Mouse (Mus musculus) heart, embryonic 13.5 days (tissue): ENCODE results near the gene Zfp597. TPM values are rescaled to one million over a fixed set of nuclear protein-coding genes. Genes with fewer than 3 reads are reported as not detected.

ENCODE experiments used
- ATAC-seq: fragments of 200-750 bp; cut with Nextera tagmentation; 2 replicates; pipeline ENCODE4 v1.8.0; 2017; ENCODE audit warnings: moderate TSS enrichment; ENCODE audit not compliant: insufficient number of reproducible peaks, low FRiP score, low TSS enrichment; ENCODE audit errors: extremely low read depth
- H3K27ac ChIP-seq: fragments of 300-500 bp; sonication (generic); replicated peaks from 2 replicates; pipeline ENCODE4 v1.5.1; 2015; ENCODE audit warnings: moderate library complexity, mild to moderate bottlenecking, inconsistent platforms
- H3K27me3 ChIP-seq: fragments of 300-500 bp; sonication (generic); replicated peaks from 2 replicates; pipeline ENCODE4 v1.6.1; 2015; ENCODE audit warnings: mild to moderate bottlenecking, inconsistent platforms
- H3K36me3 ChIP-seq: fragments of 300-500 bp; sonication (generic); 2 replicates; pipeline ENCODE4 v1.6.1; 2015; ENCODE audit warnings: mild to moderate bottlenecking, inconsistent platforms
- H3K4me1 ChIP-seq: fragments of 300-500 bp; sonication (generic); 2 replicates; pipeline ENCODE4 v1.6.1; 2015; ENCODE audit warnings: inconsistent platforms
- H3K4me2 ChIP-seq: fragments of 300-500 bp; sonication (generic); 2 replicates; pipeline ENCODE4 v1.6.1; 2015; ENCODE audit warnings: inconsistent platforms, mild to moderate bottlenecking, moderate library complexity
- H3K4me3 ChIP-seq: fragments of 300-500 bp; sonication (generic); 2 replicates; pipeline ENCODE4 v1.5.1; 2015; ENCODE audit warnings: moderate library complexity, mild to moderate bottlenecking, inconsistent platforms
- H3K9ac ChIP-seq: fragments of 300-500 bp; sonication (generic); 2 replicates; pipeline ENCODE4 v1.6.1; 2015; ENCODE audit warnings: inconsistent platforms, mild to moderate bottlenecking, moderate library complexity
- H3K9me3 ChIP-seq: fragments of 300-500 bp; sonication (generic); 2 replicates; pipeline ENCODE4 v1.6.1; 2016; ENCODE audit warnings: inconsistent platforms
- WGBS: fragments of 180-500 bp; shearing (Covaris S2); methylation state at CpG from one replicate; pipeline ENCODE4 v1.1.7; 2015; ENCODE audit warnings: mixed read lengths; 5-methylcytosine and 5-hydroxymethylcytosine counted together
- polyA plus RNA-seq: library from polyadenylated mRNA; unstranded; fragments of >200 nt; fragmentation: Nextera tagmentation; extraction: Ambion mirVana; gene quantifications from 2 replicates; pipeline ENCODE4 v1.2.1, GENCODE M21; 2015

The Zfp597 gene
- 4.2 and 4.9 TPM in 2 replicates for polyA plus RNA-seq

DNA sequence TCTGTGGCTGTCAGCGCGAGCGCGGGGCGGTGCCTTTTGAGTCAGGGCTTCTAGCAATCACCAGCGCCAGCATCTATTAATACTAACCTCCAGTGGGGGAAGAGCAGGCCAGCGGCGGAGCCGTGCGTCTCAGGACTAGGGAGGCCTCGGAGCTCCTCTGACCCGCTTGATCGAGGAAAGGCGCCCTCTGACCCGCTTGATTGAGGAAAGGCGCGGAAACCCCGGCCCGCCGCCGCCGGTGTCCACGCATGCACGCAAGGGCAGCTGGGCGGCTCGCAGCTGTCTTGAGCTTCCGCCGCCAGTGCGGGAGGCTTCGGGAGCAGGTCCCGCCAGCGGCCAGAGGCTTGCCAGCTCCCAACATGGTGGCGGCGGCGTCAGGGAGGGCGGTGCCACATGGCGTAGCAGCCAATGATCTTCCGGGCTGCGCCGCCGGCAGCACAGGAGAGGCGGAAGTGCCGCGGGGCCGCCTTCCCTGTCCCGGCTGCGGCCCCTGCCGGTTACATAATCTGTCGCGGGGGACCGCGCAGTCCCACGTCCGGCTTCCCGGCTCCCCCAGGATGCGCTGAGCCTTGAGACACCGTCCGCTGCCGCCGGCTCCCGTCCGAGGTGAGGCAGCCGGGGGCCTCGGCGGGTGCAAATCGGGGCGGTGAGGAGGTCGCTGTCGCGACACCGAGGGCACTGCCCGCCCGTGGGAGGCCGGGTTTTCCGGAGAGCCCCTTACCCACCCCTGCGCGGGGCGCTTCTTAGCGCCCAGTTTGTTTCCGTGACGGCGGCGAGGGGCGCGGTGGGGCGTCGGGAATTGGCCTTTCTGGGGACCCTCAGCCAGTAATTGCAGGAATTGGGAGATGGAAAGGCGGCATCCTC, at the start of gene Zfp597, which contains the start of gene Gm20695:
Gene Zfp597, minus strand, starts transcription at position 361 of the 864 bp plus-strand sequence.
Gene Gm20695, plus strand, starts transcription at position 448 of the 864 bp plus-strand sequence.
- H3K4me2 ChIP-seq, result peak within 1 kb of the TSS; percentile 85
- under 1% methylated on average over 88 of the region's 88 CpGs for WGBS
- peaks cover 25% of the 10 kb centered on the region for H3K4me1 ChIP-seq
- ATAC-seq, result peak; percentile 98
- peak within 1 kb of the TSS; percentile 96 for H3K27ac ChIP-seq
- no peaks in the 10 kb centered on the region for H3K27me3 ChIP-seq
- peak within 1 kb of the TSS; percentile 95 for H3K9ac ChIP-seq
- H3K4me3 ChIP-seq, result peak within 1 kb of the TSS; percentile 98
- H3K9me3 ChIP-seq, result no peaks in the 10 kb centered on the region
- peaks cover 12% of the 10 kb centered on the region for H3K36me3 ChIP-seq

DNA sequence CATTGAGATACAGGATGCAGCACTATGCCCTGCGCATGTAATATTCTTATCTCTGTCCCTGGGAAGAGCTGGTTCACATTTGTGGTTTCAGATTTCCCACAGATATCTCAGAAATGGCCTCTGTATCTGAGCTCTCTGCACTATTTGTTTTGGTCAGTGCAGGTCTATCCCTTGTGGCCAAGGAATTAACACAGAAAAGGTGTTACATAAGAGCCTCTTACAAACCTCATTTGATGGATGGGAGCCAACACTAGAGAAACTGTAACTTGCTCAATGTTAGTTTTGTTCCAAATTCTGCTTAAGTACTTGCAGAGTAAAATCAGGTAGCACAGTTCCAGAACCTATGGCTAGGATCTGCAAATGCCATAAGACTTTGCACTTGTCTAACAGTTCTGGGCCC, 49.7 kb upstream of the Zfp597 start:
- 84% methylated on average over 1 of the region's 1 CpGs for whole genome bisulfite sequencing
- no peak for ATAC-seq
- H3K4me2 ChIP-seq, result no peak overlapping the region
- no peak overlapping the region for H3K27ac ChIP-seq
- peaks cover 91% of the 10 kb centered on the region for H3K36me3 ChIP-seq
- H3K4me3 ChIP-seq, result no peak overlapping the region
- H3K4me1 ChIP-seq, result no peaks in the 10 kb centered on the region
- H3K9me3 ChIP-seq, result no peaks in the 10 kb centered on the region
- no peak overlapping the region for H3K9ac ChIP-seq
- H3K27me3 ChIP-seq, result no peaks in the 10 kb centered on the region

DNA sequence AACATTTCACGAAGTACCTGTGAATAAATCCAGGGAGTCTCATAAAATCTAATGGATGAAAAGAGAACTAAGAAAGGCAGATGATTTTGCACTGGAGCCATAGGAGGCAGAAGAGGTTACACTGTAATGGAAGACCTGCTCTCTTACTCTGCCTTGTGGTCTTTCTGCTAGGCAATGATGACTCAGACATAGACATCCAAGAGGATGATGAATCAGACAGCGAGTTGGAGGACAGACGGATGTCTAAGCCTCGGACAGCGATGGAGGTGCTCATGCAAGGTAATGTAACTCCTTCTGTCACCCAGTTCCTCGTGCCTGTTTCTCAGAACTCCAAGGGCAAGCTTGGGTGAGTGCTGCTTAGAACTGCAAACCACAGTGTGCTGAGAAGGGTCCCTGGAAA, 49.2 kb upstream of the Zfp597 start:
- Histone ChIP-seq H3K9me3 (no peaks in the 10 kb centered on the region), H3K36me3 (peaks cover 89% of the 10 kb centered on the region), H3K27me3 (no peaks in the 10 kb centered on the region), H3K4me3 (no peak overlapping the region), H3K9ac (no peak overlapping the region), H3K4me1 (no peaks in the 10 kb centered on the region), H3K27ac (no peak overlapping the region), H3K4me2 (no peak overlapping the region)
- no peak for ATAC-seq
- WGBS, result 87% methylated on average over 6 of the region's 6 CpGs

DNA sequence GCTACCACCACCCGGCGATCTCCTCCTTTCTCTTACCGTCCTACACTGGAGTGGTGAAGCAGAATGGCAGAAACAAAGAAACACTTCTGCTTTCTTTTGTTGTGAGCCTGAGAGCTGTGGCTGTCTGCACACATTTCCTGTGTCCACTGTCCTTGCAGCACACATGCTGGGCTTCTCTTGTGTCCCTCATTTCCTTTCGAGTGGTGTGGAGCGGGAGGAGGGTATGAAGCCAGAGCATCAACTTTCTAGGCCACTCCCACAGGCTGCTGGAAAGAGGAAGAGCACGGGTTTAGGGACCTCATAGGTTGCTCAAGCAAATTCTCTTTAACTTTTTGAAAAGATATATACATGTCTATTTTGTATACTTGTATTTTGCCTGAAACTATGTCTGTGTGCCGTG, 44.8 kb upstream of the Zfp597 start:
- Histone ChIP-seq H3K4me2 (no peak overlapping the region), H3K27ac (no peak overlapping the region), H3K36me3 (peaks cover 81% of the 10 kb centered on the region), H3K9me3 (no peaks in the 10 kb centered on the region), H3K9ac (no peak overlapping the region), H3K4me1 (no peaks in the 10 kb centered on the region), H3K27me3 (no peaks in the 10 kb centered on the region), H3K4me3 (no peak overlapping the region)
- WGBS, result 68% methylated on average over 7 of the region's 7 CpGs
- no peak for ATAC-seq

DNA sequence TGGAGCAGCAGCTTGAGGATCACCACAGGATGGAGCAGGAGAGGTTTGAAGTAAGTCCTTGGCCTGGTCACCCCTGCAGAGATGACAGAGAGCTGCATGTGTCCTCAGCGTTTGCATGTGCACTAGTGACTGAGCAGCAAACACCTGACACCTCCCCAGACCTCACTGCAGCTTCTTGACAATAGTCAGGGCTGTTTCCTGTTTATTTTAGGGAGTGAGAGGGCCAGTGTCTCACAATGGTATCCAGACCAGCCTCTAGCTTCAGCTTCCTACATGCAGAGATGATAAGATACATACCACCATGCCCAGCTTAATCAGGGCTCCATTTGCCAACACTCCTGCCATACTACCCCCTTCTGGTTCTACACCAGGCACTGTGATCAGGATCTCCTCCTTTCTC, 44.2 kb upstream of the Zfp597 start:
- Histone ChIP-seq H3K9ac (no peak overlapping the region), H3K4me1 (no peaks in the 10 kb centered on the region), H3K9me3 (no peaks in the 10 kb centered on the region), H3K27ac (no peak overlapping the region), H3K4me2 (no peak overlapping the region), H3K27me3 (no peaks in the 10 kb centered on the region), H3K36me3 (peaks cover 81% of the 10 kb centered on the region), H3K4me3 (no peak overlapping the region)
- WGBS, result 56% methylated on average over 1 of the region's 1 CpGs
- ATAC-seq, result no peak

DNA sequence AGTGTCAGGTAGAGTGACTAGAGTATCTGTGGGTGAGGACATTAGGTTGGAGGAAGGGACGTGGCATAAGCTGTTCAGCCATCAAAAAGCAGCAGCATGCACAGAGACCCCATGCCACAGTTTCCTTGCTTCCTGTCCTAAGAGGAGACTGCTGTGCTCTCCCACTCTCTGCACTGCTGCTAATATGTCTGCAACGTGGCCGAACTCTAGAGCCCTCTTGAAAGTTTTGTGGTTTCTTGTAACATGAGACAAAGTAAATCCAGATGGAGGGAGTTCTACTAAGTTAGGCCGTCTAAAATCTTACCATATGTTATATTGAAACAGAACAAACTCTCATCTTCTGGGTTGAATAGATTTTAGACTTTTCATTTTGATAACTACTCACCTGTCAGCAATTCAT, 39.6 kb upstream of the Zfp597 start:
- H3K27me3 ChIP-seq, result no peaks in the 10 kb centered on the region
- H3K4me2 ChIP-seq, result no peak overlapping the region
- H3K27ac ChIP-seq, result no peak overlapping the region
- H3K4me1 ChIP-seq, result no peaks in the 10 kb centered on the region
- WGBS, result 81% methylated on average over 4 of the region's 4 CpGs
- H3K9me3 ChIP-seq, result no peaks in the 10 kb centered on the region
- no peak for ATAC-seq
- H3K36me3 ChIP-seq, result peaks cover 79% of the 10 kb centered on the region
- no peak overlapping the region for H3K4me3 ChIP-seq
- H3K9ac ChIP-seq, result no peak overlapping the region

DNA sequence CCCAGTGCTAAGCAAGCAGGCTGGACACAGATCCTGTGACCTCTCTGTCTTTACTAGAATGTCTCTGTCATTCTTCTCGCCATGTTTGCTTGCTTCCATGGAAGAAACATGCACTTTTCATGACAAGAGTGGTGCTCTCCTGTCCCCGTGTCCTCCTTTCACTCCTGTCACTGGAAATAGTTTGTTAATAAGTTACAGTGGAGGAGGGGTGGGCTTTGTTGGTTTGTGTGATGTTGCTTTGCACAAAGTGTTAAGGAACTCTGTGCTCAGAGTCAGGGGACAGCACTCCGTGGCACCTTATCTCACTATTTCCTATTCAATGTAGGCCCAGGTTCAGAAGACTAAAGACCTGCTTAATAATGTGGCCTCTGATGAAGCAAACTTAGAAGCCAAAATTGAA, 39.2 kb upstream of the Zfp597 start:
- peaks cover 81% of the 10 kb centered on the region for H3K36me3 ChIP-seq
- no peak for ATAC-seq
- H3K9me3 ChIP-seq, result no peaks in the 10 kb centered on the region
- WGBS, result 76% methylated on average over 3 of the region's 3 CpGs
- no peak overlapping the region for H3K27ac ChIP-seq
- H3K9ac ChIP-seq, result no peak overlapping the region
- no peak overlapping the region for H3K4me3 ChIP-seq
- H3K4me1 ChIP-seq, result no peaks in the 10 kb centered on the region
- no peaks in the 10 kb centered on the region for H3K27me3 ChIP-seq
- H3K4me2 ChIP-seq, result no peak overlapping the region

DNA sequence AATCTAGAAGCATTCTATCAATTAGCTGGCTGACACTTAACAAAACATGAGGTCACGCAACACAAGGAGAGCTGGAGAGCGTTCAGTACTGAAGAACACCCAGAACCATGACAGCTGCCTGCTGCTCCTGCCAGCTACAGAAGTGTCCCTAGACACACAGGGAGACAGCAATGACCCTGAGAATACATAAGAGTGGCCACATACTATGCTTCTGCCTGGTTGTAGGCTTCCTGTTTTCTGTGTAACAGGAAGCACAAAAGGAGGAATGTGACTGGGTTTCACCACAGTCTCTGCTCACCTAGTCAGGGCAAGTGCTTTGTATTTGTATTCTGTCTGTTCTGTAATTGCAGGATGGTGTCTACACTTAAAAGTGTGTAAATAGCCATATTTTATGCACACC, 36.4 kb upstream of the Zfp597 start:
- H3K9ac ChIP-seq, result no peak overlapping the region
- no peak for ATAC-seq
- H3K4me2 ChIP-seq, result no peak overlapping the region
- H3K36me3 ChIP-seq, result peaks cover 82% of the 10 kb centered on the region
- WGBS, result 85% methylated on average over 2 of the region's 2 CpGs
- H3K4me3 ChIP-seq, result no peak overlapping the region
- H3K27ac ChIP-seq, result no peak overlapping the region
- no peaks in the 10 kb centered on the region for H3K9me3 ChIP-seq
- H3K27me3 ChIP-seq, result no peaks in the 10 kb centered on the region
- H3K4me1 ChIP-seq, result no peaks in the 10 kb centered on the region

DNA sequence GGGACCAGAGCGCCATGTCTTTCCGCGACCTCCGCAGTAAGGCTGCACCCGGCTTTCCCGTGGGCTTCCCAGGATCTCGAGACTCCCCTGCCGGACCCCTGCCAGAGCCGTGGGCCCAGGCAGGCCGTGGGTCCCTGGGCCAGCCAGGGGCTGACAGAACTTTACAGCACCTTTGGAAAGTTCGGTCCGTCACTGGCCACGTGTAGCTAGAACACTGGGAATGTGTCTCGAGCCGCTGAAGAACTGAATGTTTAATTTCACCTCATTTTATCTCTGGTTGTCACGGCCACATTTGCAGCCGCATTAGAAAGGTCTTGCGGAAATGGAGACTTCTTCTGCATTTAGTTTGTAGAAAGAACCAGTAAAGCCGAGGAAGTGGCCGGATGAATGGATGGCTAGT, 24.8 kb upstream of the Zfp597 start:
- WGBS, result 8% methylated on average over 20 of the region's 20 CpGs
- Histone ChIP-seq H3K4me2 (peak overlapping the region; percentile 88), H3K27ac (peak overlapping the region; percentile 73), H3K27me3 (no peaks in the 10 kb centered on the region), H3K36me3 (peaks cover 56% of the 10 kb centered on the region), H3K9ac (peak overlapping the region; percentile 92), H3K4me1 (peaks cover 12% of the 10 kb centered on the region), H3K4me3 (peak overlapping the region; percentile 74), H3K9me3 (no peaks in the 10 kb centered on the region)
- no peak for ATAC-seq

DNA sequence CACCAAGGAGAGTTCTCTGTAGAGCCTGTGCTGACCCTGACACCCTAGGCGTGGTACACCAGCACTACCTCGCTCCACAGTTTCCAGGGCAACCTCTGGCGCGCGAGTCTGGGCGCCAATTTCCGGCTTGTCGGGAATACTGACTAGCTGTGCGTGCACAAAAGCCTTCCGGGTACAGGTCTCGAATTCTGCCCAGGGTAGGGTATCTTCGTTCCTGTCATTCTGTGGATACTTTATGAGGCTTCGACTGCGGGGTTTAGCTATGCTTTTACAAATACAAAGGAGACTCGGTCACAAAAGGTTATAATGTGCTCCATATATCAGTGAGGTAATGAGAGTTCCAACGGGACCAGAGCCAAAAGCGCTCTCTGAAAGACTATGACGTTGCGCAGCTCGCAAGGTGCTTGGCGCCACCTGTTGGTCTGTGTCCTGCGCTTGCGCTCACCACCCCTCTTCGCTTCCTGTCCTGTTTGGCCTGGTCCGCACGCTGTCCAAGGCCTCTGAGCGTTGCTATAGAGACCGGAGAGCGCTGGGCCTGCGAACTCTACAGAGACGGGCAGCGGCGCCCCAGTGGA, 24.3 kb upstream of the Zfp597 start, which contains the start of the genes 1700037C18Rik and Cluap1:
Gene 1700037C18Rik, minus strand, starts transcription at position 153 of the 575 bp plus-strand sequence.
Gene Cluap1, plus strand, starts transcription at position 265 of the 575 bp plus-strand sequence.
- Histone ChIP-seq H3K27ac (peak within 1 kb of the TSS; percentile 73), H3K4me2 (peak within 1 kb of the TSS; percentile 88), H3K36me3 (peaks cover 56% of the 10 kb centered on the region), H3K27me3 (no peaks in the 10 kb centered on the region), H3K4me3 (peak within 1 kb of the TSS; percentile 74), H3K4me1 (peaks cover 12% of the 10 kb centered on the region), H3K9ac (peak within 1 kb of the TSS; percentile 92), H3K9me3 (no peaks in the 10 kb centered on the region)
- under 1% methylated on average over 33 of the region's 33 CpGs for WGBS
- ATAC-seq, result peak; percentile 90

DNA sequence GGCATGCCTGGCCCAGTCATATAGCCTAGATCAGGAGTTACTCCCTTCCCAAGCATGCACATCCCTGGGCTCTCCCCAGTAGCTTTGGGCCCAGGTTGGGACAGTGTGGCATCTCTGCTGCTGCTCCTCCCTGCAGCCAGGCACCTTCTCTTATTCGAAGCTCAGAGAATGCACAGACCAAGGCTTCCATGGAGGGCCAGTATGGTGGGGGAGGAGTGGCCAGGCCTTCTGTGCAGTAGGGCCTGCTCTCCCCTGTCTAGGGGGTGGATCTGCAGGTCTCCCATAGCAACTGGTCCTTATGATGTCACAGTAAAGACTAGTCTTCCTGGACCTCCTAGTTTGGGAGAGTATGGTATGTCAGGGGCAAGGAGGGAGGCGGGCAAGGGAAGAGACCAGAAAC, 23.1 kb upstream of the Zfp597 start:
- ATAC-seq, result no peak
- 69% methylated on average over 2 of the region's 2 CpGs for WGBS
- no peak overlapping the region for H3K27ac ChIP-seq

More for the DNA sequence above, 23.1 kb upstream of the Zfp597 start:
- H3K4me3 ChIP-seq, result peak overlapping the region; percentile 74; the same call in 1 of the 2 replicates
- H3K4me2 ChIP-seq, result no peak overlapping the region; the same call in 1 of the 2 replicates
- no peaks in the 10 kb centered on the region for H3K27me3 ChIP-seq
- no peak overlapping the region for H3K9ac ChIP-seq
- H3K4me1 ChIP-seq, result peaks cover 12% of the 10 kb centered on the region
- peaks cover 56% of the 10 kb centered on the region for H3K36me3 ChIP-seq
- H3K9me3 ChIP-seq, result no peaks in the 10 kb centered on the region
